Mouse (Mus musculus) midbrain, embryonic 13.5 days (tissue): ENCODE results near the gene Tmsb15l. TPM values are rescaled to one million over a fixed set of nuclear protein-coding genes. Genes with fewer than 3 reads are reported as not detected.
A peak's percentile ranks its signal among the peaks of the same experiment; 100 is the strongest.
"Not testable (repeated sequence)": the region's sequence is repeated elsewhere in the genome, so short reads cannot be mapped to it uniquely, and the experiment has no call there.

Experiments used
- ATAC-seq: fragments of 200-750 bp; cut with Nextera tagmentation; 2 replicates; pipeline ENCODE4 v1.8.0; 2017; ENCODE audit warnings: mild to moderate bottlenecking, moderate TSS enrichment, moderate library complexity
- H3K27ac ChIP-seq: fragments of 300-500 bp; sonication (generic); 2 replicates; pipeline ENCODE4 v1.5.1; 2015; ENCODE audit warnings: inconsistent platforms, mild to moderate bottlenecking, moderate library complexity
- H3K27me3 ChIP-seq: fragments of 300-500 bp; sonication (generic); 2 replicates; pipeline ENCODE4 v1.6.1; 2015; ENCODE audit warnings: mild to moderate bottlenecking, inconsistent platforms
- H3K36me3 ChIP-seq: fragments of 300-500 bp; sonication (generic); 2 replicates; pipeline ENCODE4 v1.6.1; 2015; ENCODE audit warnings: mild to moderate bottlenecking, inconsistent platforms
- H3K4me1 ChIP-seq: fragments of 300-500 bp; sonication (generic); replicated peaks from 2 replicates; pipeline ENCODE4 v1.6.1; 2015; ENCODE audit warnings: inconsistent platforms
- H3K4me2 ChIP-seq: fragments of 300-500 bp; sonication (generic); replicated peaks from 2 replicates; pipeline ENCODE4 v1.6.1; 2015; ENCODE audit warnings: moderate library complexity, mild to moderate bottlenecking, inconsistent platforms
- H3K4me3 ChIP-seq: fragments of 300-500 bp; sonication (generic); replicated peaks from 2 replicates; pipeline ENCODE4 v1.5.1; 2015; ENCODE audit warnings: mild to moderate bottlenecking, inconsistent platforms
- H3K9ac ChIP-seq: fragments of 300-500 bp; sonication (generic); replicated peaks from 2 replicates; pipeline ENCODE4 v1.6.1; 2015; ENCODE audit warnings: mild to moderate bottlenecking, inconsistent platforms
- H3K9me3 ChIP-seq: fragments of 300-500 bp; sonication (generic); 2 replicates; pipeline ENCODE4 v1.6.1; 2016; ENCODE audit warnings: mild to moderate bottlenecking, inconsistent platforms
- WGBS: fragments of 180-500 bp; shearing (Covaris S2); methylation state at CpG from one replicate; pipeline ENCODE4 v1.1.7; 2015; 5-methylcytosine and 5-hydroxymethylcytosine counted together
- polyA plus RNA-seq: library from polyadenylated mRNA; unstranded; fragments of >200 nt; fragmentation: Nextera tagmentation; extraction: Ambion mirVana; gene quantifications from 2 replicates; pipeline ENCODE4 v1.2.1, GENCODE M21; 2015

The Tmsb15l gene
- polyA plus RNA-seq, 1 experiment from 2014 or later, result 6.8 TPM

GRCm38 (mm10) chrX:136975397-136975796, 1.3 kb downstream of the Tmsb15l start, which contains the start of gene Tmsb15b2:
Gene Tmsb15b2, minus strand, starts transcription at chrX:136975497.
- 88% methylated on average over 6 of the region's 6 CpGs for WGBS
- H3K36me3 ChIP-seq, H3K27ac ChIP-seq, H3K4me1 ChIP-seq, H3K27me3 ChIP-seq, ATAC-seq, H3K9me3 ChIP-seq: not testable (repeated sequence)
- peak within 1 kb of the TSS; percentile 59 for H3K4me2 ChIP-seq
- peak within 1 kb of the TSS; percentile 63 for H3K9ac ChIP-seq
- H3K4me3 ChIP-seq, result peak within 1 kb of the TSS; percentile 47

GRCm38 (mm10) chrX:136959688-136960087, 17.0 kb downstream of the Tmsb15l start:
- no peak overlapping the region for H3K4me3 ChIP-seq
- 25% methylated on average over 2 of the region's 2 CpGs for WGBS

GRCm38 (mm10) chrX:136958300-136958699, 18.4 kb downstream of the Tmsb15l start:
- H3K36me3 ChIP-seq, H3K4me1 ChIP-seq, H3K27ac ChIP-seq, H3K9me3 ChIP-seq, H3K27me3 ChIP-seq: not testable (repeated sequence)
- peak overlapping the region; percentile 45 for H3K4me3 ChIP-seq
- WGBS, result 55% methylated on average over 5 of the region's 5 CpGs
- 0 out of 2 replicates have a peak overlapping the region, but pooled peaks have one; percentile 28 for H3K9ac ChIP-seq
- ATAC-seq, result peak; percentile 32; the same call in 1 of the 2 replicates
- peak overlapping the region; percentile 52 for H3K4me2 ChIP-seq

More at GRCm38 (mm10) chrX:136959688-136960087, 17.0 kb downstream of the Tmsb15l start:
- no peak for ATAC-seq
- Histone ChIP-seq H3K27ac (no peak overlapping the region), H3K9me3 (no peaks in the 10 kb centered on the region), H3K9ac (no peak overlapping the region), H3K4me1 (no peaks in the 10 kb centered on the region), H3K4me2 (no peak overlapping the region), H3K27me3 (no peaks in the 10 kb centered on the region), H3K36me3 (no peaks in the 10 kb centered on the region)

- peak overlapping the region; percentile 45 for H3K4me3 ChIP-seq
- not testable (repeated sequence) for H3K4me1 ChIP-seq, H3K9me3 ChIP-seq, H3K27ac ChIP-seq, H3K27me3 ChIP-seq, H3K36me3 ChIP-seq
- ATAC-seq, result peak; percentile 100
- peak overlapping the region; percentile 58 for H3K9ac ChIP-seq
- peak overlapping the region; percentile 52 for H3K4me2 ChIP-seq
- 28% methylated on average over 13 of the region's 13 CpGs for WGBS
Observed at GRCm38 (mm10) chrX:136957583-136958279, 18.9 kb downstream of the Tmsb15l start.

GRCm38 (mm10) chrX:136937985-136938384, 38.7 kb downstream of the Tmsb15l start:
- Histone ChIP-seq H3K27ac (no peak overlapping the region), H3K9ac (no peak overlapping the region), H3K27me3 (no peaks in the 10 kb centered on the region), H3K4me2 (no peak overlapping the region), H3K36me3 (no peaks in the 10 kb centered on the region), H3K9me3 (no peaks in the 10 kb centered on the region), H3K4me1 (no peaks in the 10 kb centered on the region), H3K4me3 (no peak overlapping the region)
- 56% methylated on average over 3 of the region's 3 CpGs for WGBS
- ATAC-seq, result no peak

- Histone ChIP-seq H3K27ac (no peak within 1 kb of the TSS), H3K9ac (no peak within 1 kb of the TSS), H3K9me3 (peaks cover 3% of the 10 kb centered on the region; the same call in 1 of the 2 replicates), H3K27me3 (no peaks in the 10 kb centered on the region), H3K4me3 (no peak within 1 kb of the TSS), H3K4me2 (no peak within 1 kb of the TSS), H3K36me3 (no peaks in the 10 kb centered on the region), H3K4me1 (no peaks in the 10 kb centered on the region)
- WGBS, result 88% methylated on average over 14 of the region's 14 CpGs
- no peak for ATAC-seq
Observed at GRCm38 (mm10) chrX:136927031-136927430, 49.6 kb downstream of the Tmsb15l start, which contains the start of gene H2bfm. Gene H2bfm, plus strand, starts transcription at chrX:136927325.

GRCm38 (mm10) chrX:136925863-136926262, 50.8 kb downstream of the Tmsb15l start:
- Histone ChIP-seq H3K4me1 (no peaks in the 10 kb centered on the region), H3K36me3 (no peaks in the 10 kb centered on the region), H3K9ac (no peak overlapping the region), H3K4me3 (no peak overlapping the region), H3K4me2 (no peak overlapping the region), H3K27me3 (no peaks in the 10 kb centered on the region), H3K27ac (no peak overlapping the region), H3K9me3 (peaks cover 3% of the 10 kb centered on the region; the same call in 1 of the 2 replicates)
- ATAC-seq, result no peak

Other genes starting within 250 kb of the Tmsb15l start
- 563 and 601 TPM in 2 replicates for gene Morf4l2, start 233.2 kb downstream of the Tmsb15l start, polyA plus RNA-seq
- gene Glra4, start 196.7 kb downstream of the Tmsb15l start, polyA plus RNA-seq, result 0.10 TPM in 1 of 2 replicates, not detected in the other
- 8.7 and 10.7 TPM in 2 replicates for gene Plp1, start 154.2 kb downstream of the Tmsb15l start, polyA plus RNA-seq
- 14.7 and 16.8 TPM in 2 replicates for gene Rab9b, start 108.1 kb downstream of the Tmsb15l start, polyA plus RNA-seq
- not detected in 2 replicates for gene H2bfm, start 49.5 kb downstream of the Tmsb15l start, polyA plus RNA-seq
- gene Tmsb15b2, start 1.4 kb downstream of the Tmsb15l start, polyA plus RNA-seq, result 84.4 and 99.7 TPM in 2 replicates
- 32.7 and 36.1 TPM in 2 replicates for gene Tmsb15b1, start within 50 bp of the Tmsb15l start, polyA plus RNA-seq
- 234 and 245 TPM in 2 replicates for gene Zcchc18, start 16.3 kb upstream of the Tmsb15l start, polyA plus RNA-seq
- 14.7 and 16.9 TPM in 2 replicates for gene Slc25a53, start 61.4 kb upstream of the Tmsb15l start, polyA plus RNA-seq
- gene Fam199x, start 72.7 kb upstream of the Tmsb15l start, polyA plus RNA-seq, result 8.2 and 9.8 TPM in 2 replicates
- not detected in 2 replicates for gene Esx1, start 145.2 kb upstream of the Tmsb15l start, polyA plus RNA-seq